Mouse (Mus musculus) liver, embryonic 16.5 days (tissue): ENCODE results near the gene Dip2c. TPM values are rescaled to one million over a fixed set of nuclear protein-coding genes. Genes with fewer than 3 reads are reported as not detected.

Experiments used
- ATAC-seq: fragments of 200-750 bp; cut with Nextera tagmentation; 2 replicates; pipeline ENCODE4 v1.8.0; 2017; ENCODE audit warnings: low read depth, mild to moderate bottlenecking, moderate number of reproducible peaks, moderate library complexity
- H3K27ac ChIP-seq: fragments of 300-500 bp; sonication (generic); 2 replicates; pipeline ENCODE4 v1.5.1; 2014; ENCODE audit warnings: mild to moderate bottlenecking, low read length
- H3K27me3 ChIP-seq: fragments of 300-500 bp; sonication (generic); 2 replicates; pipeline ENCODE4 v1.6.1; 2014; ENCODE audit warnings: low read depth, low read length, mixed read lengths; ENCODE audit not compliant: control insufficient read depth, insufficient read depth
- H3K36me3 ChIP-seq: fragments of 300-500 bp; sonication (generic); 2 replicates; pipeline ENCODE4 v1.6.1; 2014; ENCODE audit warnings: mild to moderate bottlenecking; ENCODE audit not compliant: control insufficient read depth, insufficient read depth
- H3K4me1 ChIP-seq: fragments of 300-500 bp; sonication (generic); 2 replicates; pipeline ENCODE4 v1.6.1; 2014; ENCODE audit warnings: low read depth, low read length, mixed read lengths; ENCODE audit not compliant: control insufficient read depth
- H3K4me2 ChIP-seq: fragments of 300-500 bp; sonication (generic); 2 replicates; pipeline ENCODE4 v1.6.1; 2014; ENCODE audit warnings: low read depth, low read length, mixed read lengths
- H3K4me3 ChIP-seq: fragments of 300-500 bp; sonication (generic); 2 replicates; pipeline ENCODE4 v1.5.1; 2014; ENCODE audit warnings: low read depth, mild to moderate bottlenecking, low read length
- H3K9ac ChIP-seq: fragments of 300-500 bp; sonication (generic); 2 replicates; pipeline ENCODE4 v1.6.1; 2014; ENCODE audit warnings: low read depth, low read length
- H3K9me3 ChIP-seq: fragments of 300-500 bp; sonication (generic); replicated peaks from 2 replicates; pipeline ENCODE4 v1.6.1; 2016; ENCODE audit warnings: low read length; ENCODE audit not compliant: control insufficient read depth
- WGBS: fragments of 180-500 bp; shearing (Covaris S2); extraction: QIAGEN DNeasy Blood & Tissue Kit; methylation state at CpG from one replicate; pipeline ENCODE4 v1.1.7; 2014; ENCODE audit not compliant: insufficient replicate concordance; 5-methylcytosine and 5-hydroxymethylcytosine counted together
- polyA plus RNA-seq: library from polyadenylated mRNA; unstranded; fragments of >200 nt; fragmentation: Nextera tagmentation; extraction: Ambion mirVana; gene quantifications from 2 replicates; pipeline ENCODE4 v1.2.1, GENCODE M21; 2015

The Dip2c gene
- polyA plus RNA-seq, 1 experiment from 2014 or later = 0.58 TPM

DNA sequence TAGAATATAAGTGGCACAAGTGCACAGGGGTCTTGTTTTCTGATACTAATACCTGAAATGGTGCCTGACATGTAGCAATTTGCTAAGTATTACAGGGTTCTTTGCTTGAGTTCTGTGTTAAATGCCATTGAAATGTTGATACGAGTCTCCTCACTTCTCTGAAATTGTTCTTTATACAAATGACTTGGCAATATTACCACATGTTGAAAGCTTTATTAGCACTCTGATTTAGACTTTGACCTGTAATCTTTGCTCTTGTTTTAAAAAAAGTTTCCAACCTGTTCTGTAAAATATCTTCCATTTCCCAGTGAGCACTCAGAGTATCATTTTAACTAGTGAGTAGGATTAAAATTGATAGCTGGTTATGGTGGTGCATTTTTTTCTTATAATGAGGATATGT lies 205.4 kb downstream of the Dip2c start:
- Histone ChIP-seq H3K4me3 (no peak overlapping the region), H3K27me3 (no peaks in the 10 kb centered on the region), H3K9ac (no peak overlapping the region), H3K4me2 (no peak overlapping the region), H3K36me3 (no peaks in the 10 kb centered on the region), H3K9me3 (no peaks in the 10 kb centered on the region), H3K27ac (no peak overlapping the region), H3K4me1 (no peaks in the 10 kb centered on the region)
- no peak for ATAC-seq
- 49% methylated on average over 1 of the region's 1 CpGs for WGBS

DNA sequence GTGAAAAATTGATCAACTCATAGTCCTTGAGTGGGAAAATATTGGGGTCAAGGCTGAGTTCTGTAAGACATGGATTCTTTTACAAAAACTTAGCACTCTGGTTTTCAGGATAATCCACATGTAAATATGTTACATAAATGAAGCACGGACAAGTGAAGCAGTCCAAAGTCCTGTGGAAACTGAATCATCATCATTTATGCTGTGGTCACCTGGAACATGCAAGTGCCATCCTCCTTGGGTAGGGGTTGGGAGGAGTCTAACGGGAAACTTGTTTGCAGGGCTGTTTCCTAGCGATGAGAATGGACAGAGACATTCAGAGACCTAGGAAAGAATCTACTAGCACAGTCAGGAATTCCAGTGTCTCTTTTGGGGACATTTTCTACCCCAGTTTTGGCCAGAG lies 213.4 kb downstream of the Dip2c start:
- Histone ChIP-seq H3K9me3 (no peaks in the 10 kb centered on the region), H3K4me2 (no peak overlapping the region), H3K27me3 (no peaks in the 10 kb centered on the region), H3K36me3 (no peaks in the 10 kb centered on the region), H3K4me3 (no peak overlapping the region), H3K27ac (no peak overlapping the region), H3K4me1 (peaks cover 2% of the 10 kb centered on the region; the same call in 1 of the 2 replicates), H3K9ac (no peak overlapping the region)
- ATAC-seq = no peak
- WGBS = 59% methylated on average over 3 of the region's 3 CpGs

DNA sequence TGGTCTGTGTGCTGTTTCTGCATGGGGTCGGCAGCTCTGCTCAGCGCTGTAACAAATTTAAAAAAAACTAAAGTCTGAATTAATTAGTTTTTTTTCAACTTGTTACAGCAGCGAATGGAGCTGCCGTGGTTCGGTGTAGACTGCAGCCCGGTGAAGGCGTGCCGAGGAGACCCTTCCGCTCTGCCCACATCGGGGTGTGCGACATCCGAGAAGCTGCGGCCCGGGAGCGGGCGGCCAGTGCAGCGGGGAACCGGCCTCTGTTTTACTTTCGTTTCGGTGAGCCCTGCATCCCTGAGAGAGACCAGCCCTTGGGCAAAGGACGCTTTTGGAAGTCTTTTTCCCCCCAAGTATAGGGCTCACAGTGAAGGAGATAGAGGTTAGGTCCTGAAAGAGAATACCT lies 218.4 kb downstream of the Dip2c start:
- Histone ChIP-seq H3K27me3 (no peaks in the 10 kb centered on the region), H3K4me1 (peaks cover 2% of the 10 kb centered on the region; the same call in 1 of the 2 replicates), H3K4me3 (peak overlapping the region; percentile 51), H3K36me3 (no peaks in the 10 kb centered on the region), H3K9me3 (no peaks in the 10 kb centered on the region), H3K27ac (no peak overlapping the region), H3K9ac (0 out of 2 replicates have a peak overlapping the region, but pooled peaks have one; percentile 5), H3K4me2 (peak overlapping the region; percentile 54)
- WGBS = 40% methylated on average over 21 of the region's 21 CpGs
- ATAC-seq = no peak

DNA sequence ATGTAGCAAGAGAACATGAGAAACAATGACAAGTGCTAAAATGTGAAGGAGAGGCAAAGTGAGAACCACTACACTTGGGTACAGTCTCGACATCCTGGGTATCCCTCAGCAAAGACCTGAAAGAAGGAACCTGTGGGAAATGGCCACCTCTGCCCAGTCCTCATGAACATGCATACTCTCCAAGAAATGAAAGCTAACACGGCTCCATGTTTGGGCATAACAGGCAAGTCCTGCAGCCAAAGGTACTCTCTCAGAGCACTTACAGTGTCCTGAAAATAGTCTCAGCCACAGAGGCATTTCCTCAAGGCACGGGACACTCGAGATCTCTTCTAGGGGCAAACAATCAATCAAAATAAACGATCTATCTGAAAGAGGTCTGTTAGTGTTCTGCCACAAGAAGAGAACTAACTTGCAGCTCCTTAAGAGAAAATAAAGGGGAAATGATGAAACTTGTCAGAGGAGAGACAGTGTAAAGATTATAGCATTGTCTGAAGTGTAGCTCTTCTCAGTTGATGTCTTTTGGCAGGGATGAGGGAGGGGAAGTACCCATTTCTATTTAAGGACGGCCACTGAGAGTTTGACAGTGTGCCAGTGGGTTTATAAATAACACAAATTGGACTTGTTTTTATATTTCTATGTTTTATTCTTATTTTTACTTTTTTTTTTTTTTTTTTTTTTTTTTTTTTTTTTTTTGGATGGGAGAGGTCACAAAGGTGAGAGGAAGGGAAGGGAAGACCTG lies 228.0 kb downstream of the Dip2c start:
- no peaks in the 10 kb centered on the region for H3K27me3 ChIP-seq
- ATAC-seq = no peak
- no peak overlapping the region for H3K4me3 ChIP-seq
- no peak overlapping the region for H3K9ac ChIP-seq
- no peaks in the 10 kb centered on the region for H3K36me3 ChIP-seq
- no peak overlapping the region for H3K27ac ChIP-seq
- H3K4me2 ChIP-seq = no peak overlapping the region
- 27% methylated on average over 6 of the region's 6 CpGs for WGBS
- no peaks in the 10 kb centered on the region for H3K4me1 ChIP-seq
- no peaks in the 10 kb centered on the region for H3K9me3 ChIP-seq

DNA sequence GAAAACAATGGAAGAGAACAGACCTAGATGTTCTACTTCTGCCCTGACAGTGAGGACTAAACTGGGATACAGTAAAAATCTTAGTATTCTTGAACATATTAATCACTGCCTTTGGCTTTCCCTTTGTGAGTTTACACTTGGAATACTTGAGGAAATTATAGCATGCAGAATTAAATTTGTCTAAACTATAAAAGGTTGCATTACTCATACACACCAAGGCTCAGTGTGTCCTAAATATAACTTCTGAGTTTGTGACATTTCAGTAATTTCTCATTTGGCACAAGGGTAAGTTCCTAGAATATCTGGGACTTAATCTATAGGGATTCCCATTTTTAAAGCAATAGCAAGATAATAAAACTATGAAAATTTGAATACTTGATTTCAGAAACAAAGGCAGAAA lies 262.2 kb downstream of the Dip2c start:
- Histone ChIP-seq H3K36me3 (no peaks in the 10 kb centered on the region), H3K4me2 (no peak overlapping the region), H3K4me3 (no peak overlapping the region), H3K27me3 (no peaks in the 10 kb centered on the region), H3K4me1 (no peaks in the 10 kb centered on the region), H3K9me3 (no peaks in the 10 kb centered on the region), H3K9ac (no peak overlapping the region), H3K27ac (no peak overlapping the region)
- ATAC-seq = no peak

DNA sequence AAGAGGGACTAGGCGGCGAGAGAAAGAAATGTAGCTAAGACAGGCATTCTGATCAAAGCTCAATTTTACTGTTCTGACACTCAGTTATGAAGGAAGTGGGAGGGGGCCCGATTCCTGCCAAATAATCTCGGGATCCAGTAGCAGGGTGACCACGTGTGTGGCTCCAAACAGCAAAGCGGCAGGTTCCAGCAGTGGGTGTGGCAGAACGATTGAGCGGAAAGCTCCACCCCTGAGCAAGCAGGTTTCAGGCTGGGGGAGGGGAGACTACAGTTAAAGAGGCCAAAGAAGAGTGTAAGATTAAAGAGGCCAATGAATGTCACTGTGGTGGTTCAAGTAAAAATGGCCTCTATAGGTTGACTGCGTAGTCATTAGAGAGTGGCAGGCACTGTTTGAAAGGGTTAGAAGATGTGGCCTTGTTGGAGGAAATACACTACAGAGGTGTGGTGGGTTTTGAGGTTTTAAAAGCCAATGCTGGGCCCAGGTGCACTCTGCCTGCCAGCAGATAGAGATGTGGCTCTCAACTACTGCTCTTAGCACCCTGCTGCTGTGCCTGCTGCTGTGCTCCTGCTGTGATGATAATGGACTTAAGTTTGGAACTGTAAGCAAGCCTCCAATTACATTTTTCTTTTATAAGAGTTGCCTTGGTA lies 271.5 kb downstream of the Dip2c start:
- no peak overlapping the region for H3K4me3 ChIP-seq
- no peak overlapping the region for H3K9ac ChIP-seq
- no peak overlapping the region for H3K4me2 ChIP-seq
- ATAC-seq = no peak
- H3K9me3 ChIP-seq = no peaks in the 10 kb centered on the region
- no peaks in the 10 kb centered on the region for H3K36me3 ChIP-seq
- no peaks in the 10 kb centered on the region for H3K4me1 ChIP-seq
- no peaks in the 10 kb centered on the region for H3K27me3 ChIP-seq
- WGBS = 23% methylated on average over 9 of the region's 9 CpGs
- H3K27ac ChIP-seq = no peak overlapping the region

DNA sequence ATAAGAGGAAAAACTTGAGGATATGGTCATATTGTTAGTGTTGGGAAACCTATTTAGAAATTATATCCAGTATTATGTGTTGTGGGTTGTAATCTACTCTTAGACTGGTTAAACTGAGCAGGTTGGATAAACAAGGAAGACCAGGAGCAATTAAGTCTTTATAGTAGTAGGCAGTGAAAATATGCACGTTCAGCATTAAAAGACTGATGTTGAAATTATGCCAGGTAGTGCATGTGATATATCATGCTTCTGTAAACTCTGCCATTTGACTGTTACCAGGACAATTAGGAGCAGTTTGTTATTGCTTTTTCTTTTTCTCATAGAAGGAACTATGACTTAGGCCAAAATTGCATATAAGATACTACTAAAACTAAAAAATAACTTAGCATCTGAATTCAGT lies 285.8 kb downstream of the Dip2c start:
- H3K4me3 ChIP-seq = no peak overlapping the region
- H3K27me3 ChIP-seq = no peaks in the 10 kb centered on the region
- H3K36me3 ChIP-seq = no peaks in the 10 kb centered on the region
- H3K9ac ChIP-seq = no peak overlapping the region
- H3K4me1 ChIP-seq = no peaks in the 10 kb centered on the region
- no peak overlapping the region for H3K4me2 ChIP-seq
- no peaks in the 10 kb centered on the region for H3K9me3 ChIP-seq
- WGBS = 51% methylated on average over 1 of the region's 1 CpGs
- no peak for ATAC-seq
- no peak overlapping the region for H3K27ac ChIP-seq

DNA sequence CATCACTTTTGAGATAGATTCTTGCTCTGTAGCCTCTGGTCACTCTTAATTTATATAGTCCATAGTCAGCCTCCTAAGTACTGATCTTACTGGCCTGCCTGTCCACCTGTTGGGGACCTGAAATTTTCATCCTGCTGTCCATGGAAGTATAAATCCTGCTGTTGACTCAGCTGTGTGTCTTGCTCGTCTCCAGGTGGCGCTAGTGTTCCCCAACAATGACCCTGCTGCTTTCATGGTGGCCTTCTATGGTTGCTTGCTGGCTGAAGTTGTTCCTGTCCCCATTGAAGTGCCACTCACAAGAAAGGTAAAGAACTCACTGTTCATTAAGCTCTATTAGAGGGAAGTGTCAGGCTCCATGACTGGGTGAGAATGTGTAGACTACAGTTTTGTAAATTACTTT lies 286.6 kb downstream of the Dip2c start:
- ATAC-seq = no peak
- H3K9ac ChIP-seq = no peak overlapping the region
- H3K36me3 ChIP-seq = no peaks in the 10 kb centered on the region
- H3K9me3 ChIP-seq = no peaks in the 10 kb centered on the region
- no peak overlapping the region for H3K4me3 ChIP-seq
- H3K27ac ChIP-seq = no peak overlapping the region
- WGBS = 6% methylated on average over 2 of the region's 2 CpGs
- no peaks in the 10 kb centered on the region for H3K27me3 ChIP-seq
- no peak overlapping the region for H3K4me2 ChIP-seq
- no peaks in the 10 kb centered on the region for H3K4me1 ChIP-seq

DNA sequence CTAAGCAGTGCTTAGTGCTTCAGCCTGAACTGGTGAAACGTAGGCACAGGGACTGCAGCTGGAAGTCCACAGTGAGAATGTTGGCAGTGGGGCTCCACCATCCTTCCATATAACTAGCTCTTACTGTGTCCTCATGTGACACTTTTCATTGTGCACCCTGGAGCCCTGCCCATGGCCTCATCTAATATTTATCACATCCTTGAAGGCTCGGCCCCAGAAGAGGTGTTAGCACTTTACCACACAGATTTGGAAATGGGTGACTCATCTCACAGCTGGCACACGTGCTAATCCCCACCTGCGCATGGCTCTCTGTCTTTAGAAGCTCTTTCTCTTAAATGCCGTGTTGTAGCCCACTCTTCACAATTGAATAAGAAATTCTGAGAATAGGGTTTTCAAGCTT lies 292.5 kb downstream of the Dip2c start:
- no peaks in the 10 kb centered on the region for H3K9me3 ChIP-seq
- no peaks in the 10 kb centered on the region for H3K36me3 ChIP-seq
- ATAC-seq = no peak
- WGBS = 72% methylated on average over 5 of the region's 5 CpGs
- H3K9ac ChIP-seq = no peak overlapping the region
- no peaks in the 10 kb centered on the region for H3K4me1 ChIP-seq
- no peaks in the 10 kb centered on the region for H3K27me3 ChIP-seq
- no peak overlapping the region for H3K27ac ChIP-seq
- H3K4me3 ChIP-seq = no peak overlapping the region
- H3K4me2 ChIP-seq = no peak overlapping the region
